Mouse (Mus musculus): ENCODE measurements around the gene Fabp3. TPM values are rescaled to one million over a fixed set of nuclear protein-coding genes. Genes with fewer than 3 reads are reported as not detected.

The Fabp3 gene
- total RNA-seq (2014; rRNA removed; ENCODE audit: low replicate concordance) = 2,071 and 3,924 TPM in 2 replicates
- polyA plus RNA-seq (2015; fragmentation: Nextera tagmentation; extraction: Ambion mirVana) = 10,729 and 11,746 TPM in 2 replicates

- Histone ChIP-seq H3K27me3 (ENCODE audit: control insufficient read depth, insufficient read depth, low read length) (peaks cover 5% of the 10 kb centered on the region; the same call in 1 of the 2 replicates), H3K4me3 (ENCODE audit: low read depth, low read length) (peak within 1 kb of the TSS; percentile 65), H3K9ac (replicated peaks; ENCODE audit: low read depth, low read length) (peak within 1 kb of the TSS; percentile 87), H3K4me1 (ENCODE audit: control insufficient read depth, insufficient read depth) (peaks cover 14% of the 10 kb centered on the region; the same call in 1 of the 2 replicates), H3K36me3 (replicated peaks; ENCODE audit: control insufficient read depth, insufficient read depth, low read length) (peaks cover 14% of the 10 kb centered on the region), H3K9me3 (replicated peaks; ENCODE audit: control insufficient read depth, low read length) (no peaks in the 10 kb centered on the region), H3K4me2 (ENCODE audit: low read depth, low read length) (peak within 1 kb of the TSS; percentile 79), H3K27ac (ENCODE audit: low read depth) (peak within 1 kb of the TSS; percentile 95)
- TF ChIP-seq CTCF (IDR thresholded peaks at IDR 0.05; ENCODE audit: low read depth) (no peak), EP300 (IDR thresholded peaks at IDR 0.05; ENCODE audit: low read depth) (peak; percentile 67)
- ATAC-seq (ENCODE audit: insufficient read depth, low read depth) (peak; percentile 76), DNase-seq (ENCODE audit: low spot score) (peak; percentile 81)
- WGBS = under 1% methylated on average over 50 of the region's 52 CpGs
Observed at GRCm38 (mm10) chr4:130308231-130309081, at the start of gene Fabp3, which contains the start of gene Gm10570. TSS of gene Fabp3 (plus strand) at chr4:130308595. TSS of gene Gm10570 (minus strand) at chr4:130308674.

- WGBS = 30% methylated on average over 5 of the region's 5 CpGs
- ATAC-seq (ENCODE audit: insufficient read depth, low read depth) = no peak
- no peak overlapping the region for H3K4me2 ChIP-seq (ENCODE audit: low read depth, low read length)
- DNase-seq (ENCODE audit: low spot score) = no peak
- peaks cover 14% of the 10 kb centered on the region for H3K27me3 ChIP-seq (ENCODE audit: control insufficient read depth, insufficient read depth, low read length)
- TF ChIP-seq EP300 (IDR thresholded peaks at IDR 0.05; ENCODE audit: low read depth) (no peak), CTCF (IDR thresholded peaks at IDR 0.05; ENCODE audit: low read depth) (peak; percentile 23; the same call in 1 of the 2 replicates)
- no peak overlapping the region for H3K4me3 ChIP-seq (ENCODE audit: low read depth, low read length)
- H3K36me3 ChIP-seq (replicated peaks; ENCODE audit: control insufficient read depth, insufficient read depth, low read length) = no peaks in the 10 kb centered on the region
- H3K4me1 ChIP-seq (ENCODE audit: control insufficient read depth, insufficient read depth) = no peaks in the 10 kb centered on the region
- H3K27ac ChIP-seq (ENCODE audit: low read depth) = no peak overlapping the region
- no peak overlapping the region for H3K9ac ChIP-seq (replicated peaks; ENCODE audit: low read depth, low read length)
- H3K9me3 ChIP-seq (replicated peaks; ENCODE audit: control insufficient read depth, low read length) = no peaks in the 10 kb centered on the region
Observed at GRCm38 (mm10) chr4:130260406-130260805, 48.0 kb upstream of the Fabp3 start.

GRCm38 (mm10) chr4:130264131-130264530 lies 44.3 kb upstream of the Fabp3 start:
- H3K9me3 ChIP-seq (replicated peaks; ENCODE audit: control insufficient read depth, low read length) = no peaks in the 10 kb centered on the region
- no peak overlapping the region for H3K27ac ChIP-seq (ENCODE audit: low read depth)
- WGBS = 32% methylated on average over 11 of the region's 11 CpGs
- H3K4me2 ChIP-seq (ENCODE audit: low read depth, low read length) = no peak overlapping the region
- H3K4me1 ChIP-seq (ENCODE audit: control insufficient read depth, insufficient read depth) = no peaks in the 10 kb centered on the region
- no peak overlapping the region for H3K9ac ChIP-seq (replicated peaks; ENCODE audit: low read depth, low read length)
- DNase-seq (ENCODE audit: low spot score) (no peak), ATAC-seq (ENCODE audit: insufficient read depth, low read depth) (0 out of 2 replicates have a peak, but pooled peaks have one; percentile 13)
- H3K4me3 ChIP-seq (ENCODE audit: low read depth, low read length) = no peak overlapping the region
- H3K36me3 ChIP-seq (replicated peaks; ENCODE audit: control insufficient read depth, insufficient read depth, low read length) = no peaks in the 10 kb centered on the region
- peaks cover 14% of the 10 kb centered on the region for H3K27me3 ChIP-seq (ENCODE audit: control insufficient read depth, insufficient read depth, low read length)
- no peak for TF ChIP-seq CTCF (IDR thresholded peaks at IDR 0.05; ENCODE audit: low read depth)
- TF ChIP-seq EP300 (IDR thresholded peaks at IDR 0.05; ENCODE audit: low read depth) = no peak

- DNase-seq (ENCODE audit: low spot score) (peak; percentile 24), ATAC-seq (ENCODE audit: insufficient read depth, low read depth) (peak; percentile 37; the same call in 1 of the 2 replicates)
- 20% methylated on average over 24 of the region's 24 CpGs for WGBS
- H3K4me2 ChIP-seq (ENCODE audit: low read depth, low read length) = no peak overlapping the region
- no peak overlapping the region for H3K27ac ChIP-seq (ENCODE audit: low read depth)
- H3K4me1 ChIP-seq (ENCODE audit: control insufficient read depth, insufficient read depth) = no peaks in the 10 kb centered on the region
- TF ChIP-seq CTCF (IDR thresholded peaks at IDR 0.05; ENCODE audit: low read depth) (peak; percentile 71), EP300 (IDR thresholded peaks at IDR 0.05; ENCODE audit: low read depth) (no peak)
- H3K9ac ChIP-seq (replicated peaks; ENCODE audit: low read depth, low read length) = no peak overlapping the region
- H3K27me3 ChIP-seq (ENCODE audit: control insufficient read depth, insufficient read depth, low read length) = peaks cover 14% of the 10 kb centered on the region
- no peaks in the 10 kb centered on the region for H3K36me3 ChIP-seq (replicated peaks; ENCODE audit: control insufficient read depth, insufficient read depth, low read length)
- H3K9me3 ChIP-seq (replicated peaks; ENCODE audit: control insufficient read depth, low read length) = no peaks in the 10 kb centered on the region
- no peak overlapping the region for H3K4me3 ChIP-seq (ENCODE audit: low read depth, low read length)
Observed at GRCm38 (mm10) chr4:130264698-130265349, 43.6 kb upstream of the Fabp3 start.

GRCm38 (mm10) chr4:130266601-130267000 lies 41.8 kb upstream of the Fabp3 start:
- no peak for DNase-seq (ENCODE audit: low spot score)
- no peak overlapping the region for H3K4me2 ChIP-seq (ENCODE audit: low read depth, low read length)

More at GRCm38 (mm10) chr4:130266601-130267000, 41.8 kb upstream of the Fabp3 start:
- H3K36me3 ChIP-seq (replicated peaks; ENCODE audit: control insufficient read depth, insufficient read depth, low read length) = no peaks in the 10 kb centered on the region
- no peak overlapping the region for H3K27ac ChIP-seq (ENCODE audit: low read depth)
- WGBS = 67% methylated on average over 9 of the region's 9 CpGs
- H3K27me3 ChIP-seq (ENCODE audit: control insufficient read depth, insufficient read depth, low read length) = peaks cover 22% of the 10 kb centered on the region
- ATAC-seq (ENCODE audit: insufficient read depth, low read depth) = no peak
- H3K9ac ChIP-seq (replicated peaks; ENCODE audit: low read depth, low read length) = no peak overlapping the region
- TF ChIP-seq CTCF (IDR thresholded peaks at IDR 0.05; ENCODE audit: low read depth) = no peak
- TF ChIP-seq EP300 (IDR thresholded peaks at IDR 0.05; ENCODE audit: low read depth) = no peak
- no peaks in the 10 kb centered on the region for H3K9me3 ChIP-seq (replicated peaks; ENCODE audit: control insufficient read depth, low read length)
- no peak overlapping the region for H3K4me3 ChIP-seq (ENCODE audit: low read depth, low read length)
- H3K4me1 ChIP-seq (ENCODE audit: control insufficient read depth, insufficient read depth) = no peaks in the 10 kb centered on the region

Measured in heart, postnatal 0 days (tissue).